Mouse (Mus musculus): ENCODE data around the gene Ccdc71. TPM values are rescaled to one million over a fixed set of nuclear protein-coding genes. Genes with fewer than 3 reads are reported as not detected.

Gene Ccdc71
- total RNA-seq, 2 experiments from 2014 or later: 13.2 to 19.6 TPM

GRCm38 (mm10) chr9:108455747-108456571 is 4.4 kb upstream of the Ccdc71 start:
- ATAC-seq (replicated peaks; ENCODE audit: low FRiP score, low TSS enrichment, poor library complexity, severe bottlenecking): no peak

DNA sequence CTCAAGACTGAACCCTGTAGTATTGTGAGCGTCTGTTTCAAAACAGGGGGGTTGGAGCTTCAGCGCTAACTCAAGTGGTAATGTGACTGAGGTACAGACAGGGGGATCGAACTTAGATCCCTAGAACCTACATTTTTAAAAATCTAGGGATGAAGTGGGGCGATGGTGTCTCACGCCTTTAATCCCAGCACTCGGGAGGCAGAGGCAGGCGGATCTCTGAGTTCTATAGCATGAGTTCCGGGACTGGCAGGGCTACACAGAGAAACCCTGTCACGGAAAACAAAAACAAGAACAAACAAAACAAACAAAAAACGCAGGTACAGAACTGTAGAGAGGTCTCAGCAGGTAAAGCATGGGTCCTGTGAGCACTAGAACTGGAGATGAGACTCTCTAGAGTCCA is 3.4 kb upstream of the Ccdc71 start:
- ATAC-seq (replicated peaks; ENCODE audit: low FRiP score, low TSS enrichment, poor library complexity, severe bottlenecking): no peak

DNA sequence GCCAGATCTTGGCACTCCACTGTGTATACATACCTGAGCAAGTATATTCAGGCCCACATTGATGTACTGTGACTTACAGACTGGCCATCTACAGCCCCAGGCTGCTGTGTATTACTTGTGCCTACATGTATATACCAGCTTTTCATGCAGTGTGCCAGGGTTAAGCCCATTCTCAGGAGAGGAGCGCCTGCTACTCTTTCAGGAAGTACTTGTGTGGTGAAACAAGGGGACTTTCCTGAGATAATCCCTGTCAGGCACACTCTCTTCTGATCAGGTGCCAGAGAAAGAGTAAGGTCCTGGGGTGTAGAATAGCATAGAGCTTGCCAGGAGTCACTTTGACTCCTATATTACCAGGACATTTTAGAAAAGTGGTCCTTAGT is 398 bp upstream of the Ccdc71 start:
- ATAC-seq (replicated peaks; ENCODE audit: low FRiP score, low TSS enrichment, poor library complexity, severe bottlenecking): peak; percentile 10; the same call in 1 of the 2 replicates

DNA sequence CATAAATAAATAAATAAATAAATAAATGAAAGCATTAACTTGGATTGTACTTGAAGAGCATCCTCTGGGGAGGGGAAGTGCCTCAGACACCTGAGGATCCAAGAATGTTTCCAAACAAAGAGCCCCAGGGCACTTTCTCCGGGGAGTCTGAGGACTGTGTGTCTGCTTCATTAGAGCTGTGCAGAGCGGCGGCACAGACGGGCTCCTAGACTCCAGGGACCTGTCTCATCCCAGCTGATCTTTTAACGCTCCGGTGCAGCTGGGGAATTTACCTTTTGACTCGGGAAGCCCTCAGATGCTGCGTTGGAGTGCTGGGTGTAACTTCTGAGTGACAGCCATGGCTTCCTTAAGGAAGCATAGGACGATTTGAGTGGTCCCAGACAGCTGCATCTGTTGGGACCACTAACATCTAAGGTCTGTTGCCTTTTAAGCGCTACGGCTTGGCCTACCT is 879 bp downstream of the Ccdc71 start, which contains the start of gene Klhdc8b:
Klhdc8b (minus strand) TSS at position 401 of the 451 bp plus-strand sequence.
- ATAC-seq (replicated peaks; ENCODE audit: low FRiP score, low TSS enrichment, poor library complexity, severe bottlenecking): no peak

- ATAC-seq (replicated peaks; ENCODE audit: low FRiP score, low TSS enrichment, poor library complexity, severe bottlenecking): no peak
Measured at GRCm38 (mm10) chr9:108461675-108462074, 1.3 kb downstream of the Ccdc71 start.

DNA sequence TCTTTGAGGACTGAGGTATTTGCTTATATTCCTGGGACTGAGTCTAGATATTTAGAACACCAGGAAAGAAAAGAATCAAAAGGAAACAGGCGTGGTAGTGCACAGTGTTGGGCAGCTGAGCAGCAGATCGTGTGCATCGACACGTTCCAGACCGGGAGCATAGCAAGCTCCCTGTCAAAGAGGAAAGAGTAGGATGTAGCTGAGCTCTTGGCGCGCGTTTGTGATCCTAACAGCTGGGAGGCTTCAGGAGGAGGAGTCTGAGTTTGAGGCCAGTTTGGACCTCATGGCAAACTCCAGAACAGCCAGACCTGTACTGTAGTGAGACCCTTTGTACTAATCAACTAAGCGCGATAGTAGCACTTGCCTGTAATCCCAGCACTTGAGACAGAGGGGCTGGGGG is 1.9 kb downstream of the Ccdc71 start:
- no peak for ATAC-seq (replicated peaks; ENCODE audit: low FRiP score, low TSS enrichment, poor library complexity, severe bottlenecking)

GRCm38 (mm10) chr9:108463713-108464112 is 3.4 kb downstream of the Ccdc71 start:
- no peak for ATAC-seq (replicated peaks; ENCODE audit: low FRiP score, low TSS enrichment, poor library complexity, severe bottlenecking)

DNA sequence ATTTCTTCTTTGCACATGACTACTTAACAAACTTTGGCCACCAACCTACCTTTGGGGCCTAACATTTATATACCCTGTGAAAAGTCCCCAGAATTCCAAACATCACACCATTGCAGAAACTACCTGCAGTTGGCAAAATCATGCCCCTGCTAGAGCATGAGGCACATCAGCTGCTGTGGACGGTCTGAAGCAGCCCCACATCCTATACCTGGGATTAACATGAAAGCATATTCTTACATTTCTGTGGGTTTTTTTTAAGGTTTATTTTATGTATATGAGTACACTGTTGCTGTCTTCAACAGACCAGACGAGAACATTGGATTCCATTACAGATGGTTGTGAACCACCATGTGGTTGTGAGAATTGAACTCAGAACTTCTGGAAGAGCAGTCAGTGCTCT is 5.9 kb downstream of the Ccdc71 start:
- no peak for ATAC-seq (replicated peaks; ENCODE audit: low FRiP score, low TSS enrichment, poor library complexity, severe bottlenecking)

GRCm38 (mm10) chr9:108469430-108469829 is 9.1 kb downstream of the Ccdc71 start:
- ATAC-seq (replicated peaks; ENCODE audit: low FRiP score, low TSS enrichment, poor library complexity, severe bottlenecking): no peak

DNA sequence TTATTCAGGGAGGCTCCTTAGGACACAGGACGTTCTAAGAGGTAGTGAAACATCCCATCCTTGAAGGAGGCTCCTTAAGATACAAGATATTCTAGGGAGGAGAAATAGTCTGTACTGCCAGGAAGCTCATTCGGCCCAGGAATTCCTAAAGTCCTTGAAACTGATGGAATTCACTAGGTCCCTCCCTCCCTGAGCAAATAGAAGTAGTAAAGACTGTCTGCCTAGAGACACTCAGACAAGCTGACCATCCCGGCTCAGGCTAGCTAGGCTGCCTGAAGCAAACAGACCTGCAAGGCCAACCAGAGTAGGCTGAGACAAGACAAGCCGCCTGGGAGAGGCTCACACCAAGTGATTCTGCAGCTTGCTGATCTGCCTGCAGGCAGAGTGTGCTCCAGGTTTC is 9.5 kb downstream of the Ccdc71 start:
- ATAC-seq (replicated peaks; ENCODE audit: low FRiP score, low TSS enrichment, poor library complexity, severe bottlenecking): no peak

DNA sequence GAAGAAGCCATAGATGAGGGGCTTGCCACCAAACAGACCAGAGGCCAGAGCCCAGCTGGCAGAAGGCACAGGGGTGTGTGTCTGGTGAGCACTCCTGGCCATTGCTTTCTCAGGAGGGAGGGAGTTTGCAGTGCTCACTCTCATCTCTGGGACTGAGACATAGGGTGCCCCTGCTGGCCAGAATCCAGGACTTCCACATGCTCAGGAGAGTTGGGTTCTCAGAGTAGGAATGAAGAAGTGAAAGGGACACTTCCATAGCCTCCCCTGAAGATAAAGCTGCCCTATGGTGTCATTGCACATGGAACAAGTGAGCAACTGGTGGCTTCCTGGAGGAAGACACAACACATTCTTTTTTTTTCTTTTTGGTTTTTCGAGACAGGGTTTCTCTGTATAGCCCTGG is 14.2 kb downstream of the Ccdc71 start:
- no peak for ATAC-seq (replicated peaks; ENCODE audit: low FRiP score, low TSS enrichment, poor library complexity, severe bottlenecking)

DNA sequence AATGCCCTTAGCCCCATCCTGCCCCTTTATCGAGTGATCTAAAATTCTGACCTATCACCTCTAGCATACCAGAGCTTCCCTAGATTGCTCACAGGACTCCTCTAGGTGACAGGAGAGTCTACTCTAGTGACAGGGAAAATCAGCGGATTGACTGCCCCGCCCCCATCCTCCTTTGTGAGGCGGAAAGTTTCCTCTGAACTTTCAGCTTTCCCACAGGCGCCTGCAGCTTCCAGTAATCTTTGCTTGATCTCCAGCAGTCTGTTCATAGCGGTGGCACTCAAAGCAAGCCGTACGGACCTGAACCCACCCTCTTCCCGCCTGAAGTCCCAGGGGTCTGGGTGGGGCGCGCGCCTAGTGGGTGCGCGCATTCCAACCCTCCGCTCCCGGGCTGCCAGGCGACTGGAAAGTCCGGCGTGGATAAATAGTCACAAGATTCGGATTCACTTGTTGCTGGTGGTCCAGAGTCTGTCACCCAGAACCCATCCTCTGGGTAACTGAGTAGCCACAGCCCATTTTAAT is 18.4 kb downstream of the Ccdc71 start:
- ATAC-seq (replicated peaks; ENCODE audit: low FRiP score, low TSS enrichment, poor library complexity, severe bottlenecking): no peak

- no peak for ATAC-seq (replicated peaks; ENCODE audit: low FRiP score, low TSS enrichment, poor library complexity, severe bottlenecking)
Measured at GRCm38 (mm10) chr9:108479241-108479640, 18.9 kb downstream of the Ccdc71 start.

DNA sequence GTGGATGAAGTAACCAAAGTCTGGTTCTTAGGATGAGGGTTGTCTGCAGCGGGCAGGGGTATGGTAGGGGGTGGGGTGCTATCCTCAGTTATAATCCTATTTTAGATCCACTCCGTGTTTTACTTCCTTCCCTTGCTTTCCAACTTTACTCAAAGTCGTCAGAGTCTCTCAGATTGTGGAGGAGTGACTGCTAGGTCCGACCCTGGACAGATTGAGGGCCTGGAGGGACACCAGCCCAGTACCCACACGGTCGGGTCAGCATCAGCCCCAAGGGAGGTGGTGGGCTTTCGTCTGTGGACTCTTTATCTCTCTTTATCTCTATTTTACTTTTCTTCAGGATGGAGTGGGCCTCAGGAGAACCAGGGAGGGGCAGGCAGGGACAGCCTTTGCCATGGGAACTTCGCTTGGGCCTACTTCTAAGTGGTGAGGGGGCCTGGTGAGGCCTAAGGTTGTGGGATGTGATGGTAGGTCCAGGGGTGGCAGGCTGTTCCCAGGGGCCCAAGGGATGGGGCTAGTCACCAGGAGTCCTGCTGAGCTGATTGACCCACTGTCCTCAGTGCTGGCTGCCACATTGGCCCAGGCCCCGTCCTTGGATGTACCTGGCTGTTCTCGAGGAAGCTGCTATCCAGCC is 19.5 kb downstream of the Ccdc71 start, which contains the start of gene Lamb2:
Lamb2 (plus strand) TSS at position 16 of the 631 bp plus-strand sequence.
- no peak for ATAC-seq (replicated peaks; ENCODE audit: low FRiP score, low TSS enrichment, poor library complexity, severe bottlenecking)

- ATAC-seq (replicated peaks; ENCODE audit: low FRiP score, low TSS enrichment, poor library complexity, severe bottlenecking): no peak
Measured at GRCm38 (mm10) chr9:108480813-108481519, 20.6 kb downstream of the Ccdc71 start.

DNA sequence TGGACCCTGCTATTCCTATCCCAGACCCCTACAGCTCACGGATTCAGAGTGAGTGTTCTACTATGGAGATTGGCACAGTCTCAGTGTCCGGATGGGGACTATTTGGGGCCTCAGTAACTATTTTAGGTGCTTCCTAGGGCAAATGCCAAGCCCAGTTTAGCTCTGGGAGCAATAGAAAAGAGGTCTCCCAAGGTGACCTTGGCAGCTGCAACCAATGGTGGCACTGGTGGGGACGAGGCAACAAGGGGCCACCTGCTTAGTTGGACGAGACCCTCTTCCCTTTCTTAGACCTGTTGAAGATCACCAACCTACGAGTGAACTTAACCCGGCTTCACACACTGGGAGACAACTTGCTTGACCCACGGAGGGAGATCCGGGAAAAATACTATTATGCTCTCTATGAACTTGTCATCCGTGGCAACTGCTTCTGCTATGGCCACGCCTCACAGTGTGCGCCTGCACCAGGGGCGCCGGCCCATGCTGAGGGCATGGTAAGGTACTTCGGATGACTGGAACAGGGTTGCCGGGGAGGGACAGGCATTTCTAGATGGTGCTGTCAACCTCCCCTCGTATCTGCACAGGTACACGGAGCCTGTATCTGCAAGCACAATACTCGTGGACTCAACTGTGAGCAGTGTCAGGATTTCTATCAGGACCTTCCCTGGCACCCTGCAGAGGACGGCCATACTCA is 21.3 kb downstream of the Ccdc71 start:
- ATAC-seq (replicated peaks; ENCODE audit: low FRiP score, low TSS enrichment, poor library complexity, severe bottlenecking): no peak

DNA sequence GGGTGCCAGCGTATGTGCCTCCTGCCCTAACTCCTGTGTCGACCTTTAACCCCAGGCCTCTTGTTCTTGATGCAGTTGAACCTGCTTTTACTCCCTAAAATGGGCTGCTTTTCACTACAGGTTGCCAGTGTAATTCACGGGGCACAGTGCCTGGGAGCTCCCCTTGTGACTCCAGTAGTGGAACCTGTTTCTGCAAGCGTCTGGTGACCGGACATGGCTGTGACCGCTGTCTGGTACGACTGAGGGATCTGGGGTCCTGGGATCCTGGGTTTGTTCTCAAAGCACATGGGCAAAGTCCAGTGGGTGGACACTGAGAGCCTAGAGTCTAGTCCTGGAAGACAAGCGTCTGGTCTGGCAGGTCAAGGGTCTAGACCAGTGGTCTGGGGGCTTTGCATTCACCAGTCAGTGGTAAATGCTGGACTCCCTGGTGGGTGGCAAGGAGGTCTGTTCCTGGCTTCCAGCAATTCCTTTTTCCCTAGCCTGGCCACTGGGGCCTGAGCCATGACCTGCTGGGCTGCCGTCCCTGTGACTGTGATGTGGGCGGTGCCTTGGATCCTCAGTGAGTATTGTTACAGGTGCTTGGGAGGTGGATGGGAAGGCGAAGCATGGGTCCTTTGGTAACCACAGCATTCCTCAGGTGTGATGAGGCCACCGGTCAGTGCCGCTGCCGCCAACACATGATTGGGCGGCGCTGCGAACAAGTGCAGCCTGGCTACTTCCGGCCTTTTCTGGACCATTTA is 22.9 kb downstream of the Ccdc71 start:
- ATAC-seq (replicated peaks; ENCODE audit: low FRiP score, low TSS enrichment, poor library complexity, severe bottlenecking): no peak

- ATAC-seq (replicated peaks; ENCODE audit: low FRiP score, low TSS enrichment, poor library complexity, severe bottlenecking): no peak
Measured at GRCm38 (mm10) chr9:108484021-108484420, 23.7 kb downstream of the Ccdc71 start.

All from megakaryocyte-erythroid progenitor cell, adult 5-6 weeks (primary cell).